Mouse (Mus musculus) ES-E14 (cell line): Measurements from ENCODE around the gene Spns3. TPM values are rescaled to one million over a fixed set of nuclear protein-coding genes. Genes with fewer than 3 reads are reported as not detected.
A peak's percentile ranks its signal among the peaks of the same experiment; 100 is the strongest.

Experiments used
- DNase-seq: peaks from one replicate; pipeline ENCODE4 v3.0.0-alpha.2; 2013; ENCODE audit warnings: low read depth, low spot score
- H3K27ac ChIP-seq: 2 replicates; pipeline ENCODE4 v1.5.1; 2012; ENCODE audit warnings: low read depth, mild to moderate bottlenecking, low read length, moderate library complexity, mixed read lengths; ENCODE audit not compliant: poor library complexity, insufficient read depth, severe bottlenecking
- H3K36me3 ChIP-seq: 2 replicates; pipeline ENCODE4 v1.6.1; 2012; ENCODE audit warnings: mild to moderate bottlenecking, low read length, moderate library complexity, mixed read lengths; ENCODE audit not compliant: control insufficient read depth, poor library complexity, insufficient read depth, severe bottlenecking
- H3K4me1 ChIP-seq, 2 experiments: fragments of 150-350 bp in 1 of 2; sonication (generic) in 1 of 2; 2 replicates each; pipeline ENCODE4 v1.6.1; 2012; ENCODE audit warnings: low read length in 2 of 2, mild to moderate bottlenecking in 1 of 2, mixed read lengths in 1 of 2; ENCODE audit not compliant: control insufficient read depth in 2 of 2, insufficient read depth in 2 of 2, poor library complexity in 1 of 2
- H3K4me3 ChIP-seq, 2 experiments: fragments of 150-350 bp in 1 of 2; sonication (generic) in 1 of 2; 2 replicates each; pipeline ENCODE4 v1.5.1; 2012; ENCODE audit warnings: low read length in 2 of 2, low read depth in 1 of 2, mild to moderate bottlenecking in 1 of 2, mixed read lengths in 1 of 2; ENCODE audit not compliant: insufficient read depth in 1 of 2, poor library complexity in 1 of 2, severe bottlenecking in 1 of 2
- H3K9ac ChIP-seq: 2 replicates; pipeline ENCODE4 v1.6.1; 2012; ENCODE audit warnings: low read depth, mild to moderate bottlenecking, low read length, mixed read lengths; ENCODE audit not compliant: poor library complexity, insufficient read depth, severe bottlenecking
- H3K9me3 ChIP-seq: fragments of 150-350 bp; sonication (generic); 2 replicates; pipeline ENCODE4 v1.6.1; 2012; ENCODE audit warnings: low read depth, mild to moderate bottlenecking, low read length; ENCODE audit not compliant: control insufficient read depth, insufficient read depth
- CHD2 ChIP-seq: IDR thresholded peaks from 2 replicates; pipeline ENCODE4 v1.6.1; 2014; ENCODE audit warnings: mild to moderate bottlenecking, low read depth, low read length, inconsistent platforms
- HCFC1 ChIP-seq: IDR thresholded peaks from 2 replicates; pipeline ENCODE4 v1.6.1; 2012; ENCODE audit warnings: low read length, inconsistent platforms, borderline replicate concordance; ENCODE audit not compliant: insufficient read depth
- MAFK ChIP-seq: IDR thresholded peaks from 2 replicates; pipeline ENCODE4 v1.6.1; 2014; ENCODE audit warnings: mild to moderate bottlenecking, low read depth, low read length, inconsistent platforms; ENCODE audit not compliant: insufficient read depth
- ZC3H11A ChIP-seq: IDR thresholded peaks from 2 replicates; pipeline ENCODE4 v1.6.1; 2012; ENCODE audit warnings: low read depth, mild to moderate bottlenecking, inconsistent platforms, low read length, borderline replicate concordance
- ZNF384 ChIP-seq: IDR thresholded peaks from 2 replicates; pipeline ENCODE4 v1.6.1; 2012; ENCODE audit warnings: low read depth, low read length, inconsistent platforms
- in situ Hi-C, 2 experiments: fragments of 600-800 bp; cut with MboI; formaldehyde crosslinking; loops; one replicate each; pipeline ENCODE4 v1.15.1; 2025; ENCODE audit warnings: low sequenced_read_pairs in 2 of 2, inconsistent platforms in 1 of 2; ENCODE audit not compliant: unreplicated experiment in 2 of 2
- total RNA-seq: library from RNA; depleted of rRNA; stranded (reverse); fragments of 300-350 nt; gene quantifications from 2 replicates; pipeline ENCODE4 v1.2.3, GENCODE M21; 2012; rRNA removed

The Spns3 gene
- total RNA-seq, 1 experiment, result 1.9 TPM

- Histone ChIP-seq H3K4me1 (peaks cover 2 to 22% of the 10 kb centered on the region in 2 experiments; a peak in 2 of 4 replicates), H3K36me3 (peaks cover 41% of the 10 kb centered on the region), H3K27ac (no peak overlapping the region), H3K9ac (no peak overlapping the region), H3K9me3 (no peaks in the 10 kb centered on the region), H3K4me3 (no peak overlapping the region)
- in situ Hi-C loops, result no loop called here
- no peak for TF ChIP-seq ZNF384
- no peak for TF ChIP-seq HCFC1
- DNase-seq, result no peak
Observed at GRCm38 (mm10) chr11:72453105-72453953, 97.0 kb downstream of the Spns3 start.

- TF ChIP-seq CHD2 (no peak), ZC3H11A (no peak), HCFC1 (no peak), ZNF384 (no peak), MAFK (no peak)
- in situ Hi-C loops, result no loop called here
- H3K36me3 ChIP-seq, result peaks cover 52% of the 10 kb centered on the region
Observed at GRCm38 (mm10) chr11:72452140-72452665, 98.1 kb downstream of the Spns3 start.

GRCm38 (mm10) chr11:72447475-72447874 lies 102.8 kb downstream of the Spns3 start:
- Histone ChIP-seq H3K4me1 (peaks cover 0 to 18% of the 10 kb centered on the region in 2 experiments; a peak in 2 of 4 replicates), H3K4me3 (no peak overlapping the region), H3K27ac (no peak overlapping the region), H3K9ac (no peak overlapping the region), H3K36me3 (peaks cover 96% of the 10 kb centered on the region), H3K9me3 (no peaks in the 10 kb centered on the region)
- in situ Hi-C loops, result loop anchor here in 1 of 2 experiments (25.0 kb wide), 1 partner anchor 235 kb away; the partner anchor contains the start of genes 4933427D14Rik, Gm43951, Med31 and Txndc17
- DNase-seq, result no peak
- no peak for TF ChIP-seq ZC3H11A
- TF ChIP-seq MAFK, result no peak
- no peak for TF ChIP-seq CHD2
- no peak for TF ChIP-seq ZNF384
- TF ChIP-seq HCFC1, result no peak

More at GRCm38 (mm10) chr11:72452140-72452665, 98.1 kb downstream of the Spns3 start:
- no peak overlapping the region for H3K27ac ChIP-seq
- no peak overlapping the region for H3K9ac ChIP-seq
- DNase-seq, result no peak
- H3K4me1 ChIP-seq, result peaks cover 2 to 22% of the 10 kb centered on the region in 2 experiments; a peak in 2 of 4 replicates
- H3K4me3 ChIP-seq, result no peak overlapping the region
- H3K9me3 ChIP-seq, result no peaks in the 10 kb centered on the region

- H3K4me3 ChIP-seq, result no peak overlapping the region
- peaks cover 92% of the 10 kb centered on the region for H3K36me3 ChIP-seq
- H3K4me1 ChIP-seq, result peaks cover 2 to 22% of the 10 kb centered on the region in 2 experiments; a peak in 3 of 4 replicates
- in situ Hi-C loops, result loop anchor here in 1 of 2 experiments (25.0 kb wide), 1 partner anchor 234 kb away; the partner anchor contains the start of genes 4933427D14Rik, Gm43951, Med31 and Txndc17
- no peak overlapping the region for H3K27ac ChIP-seq
- peak; percentile 75 for DNase-seq
- H3K9ac ChIP-seq, result no peak overlapping the region
- no peaks in the 10 kb centered on the region for H3K9me3 ChIP-seq
- no peak for TF ChIP-seq ZC3H11A
- no peak for TF ChIP-seq ZNF384
- no peak for TF ChIP-seq HCFC1
- no peak for TF ChIP-seq CHD2
- no peak for TF ChIP-seq MAFK
Observed at GRCm38 (mm10) chr11:72446311-72447105, 103.8 kb downstream of the Spns3 start.

Other genes starting within 250 kb of the Spns3 start
- 7.5 and 7.6 TPM in 2 replicates for gene Xaf1, start 248.9 kb downstream of the Spns3 start, total RNA-seq
- gene Fbxo39, start 236.1 kb downstream of the Spns3 start, total RNA-seq, result 0.13 and 0.16 TPM in 2 replicates
- 4.0 and 5.7 TPM in 2 replicates for gene Tekt1, start 188.1 kb downstream of the Spns3 start, total RNA-seq
- 23.6 and 26.7 TPM in 2 replicates for gene Smtnl2, start 138.8 kb downstream of the Spns3 start, total RNA-seq
- gene Ggt6, start 115.0 kb downstream of the Spns3 start, total RNA-seq, result 0.98 and 1.4 TPM in 2 replicates
- gene Mybbp1a, start 109.2 kb downstream of the Spns3 start, total RNA-seq, result 278 and 286 TPM in 2 replicates
- 2.4 and 3.3 TPM in 2 replicates for gene Spns2, start 60.6 kb downstream of the Spns3 start, total RNA-seq
- 24.2 and 27.9 TPM in 2 replicates for gene Ube2g1, start 56.8 kb upstream of the Spns3 start, total RNA-seq
- gene Ankfy1, start 139.5 kb upstream of the Spns3 start, total RNA-seq, result 29.8 and 31.5 TPM in 2 replicates
- 5.1 and 5.8 TPM in 2 replicates for gene Cyb5d2, start 245.6 kb upstream of the Spns3 start, total RNA-seq
- 22.3 and 23.0 TPM in 2 replicates for gene Zzef1, start 245.7 kb upstream of the Spns3 start, total RNA-seq